Comparison of ENCODE assay signal across 9 mouse cellular contexts in the genomic region with DNA sequence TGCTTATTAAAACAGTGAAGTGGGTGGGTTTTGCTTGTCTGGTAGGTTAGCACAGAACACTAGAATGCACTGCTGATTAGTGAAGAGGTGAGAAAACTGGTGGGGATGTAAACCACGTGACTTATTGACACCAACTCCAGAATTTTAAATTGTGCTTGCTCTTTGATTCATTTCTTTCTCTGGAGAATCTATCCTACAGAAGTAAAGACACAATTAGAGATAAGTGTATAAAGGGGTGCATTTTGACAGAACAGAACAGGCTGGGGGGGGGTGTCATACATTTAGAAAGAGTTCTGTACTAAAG. TPM values are rescaled to one million over a fixed set of nuclear protein-coding genes. Genes with fewer than 3 reads are reported as not detected.
DNase-seq lines count a peak whose midpoint lies in the region; ATAC-seq and TF ChIP-seq lines count a peak whose summit lies in the region.
"Had no signal": no experiment of that assay in that cellular context is flagged by ENCODE, and none has a peak within 500 bp of the region (broad histone marks: within the 10 kb centered on the region; RNA-seq: fewer than 3 reads in every experiment).

No protein-coding gene starts in this region.

- no peak for DNase-seq in kidney, postnatal 4 days
- DNase-seq in hindbrain, embryonic 14.5 days (ENCODE audit: low spot score) = no peak
- no peak for DNase-seq in testis, postnatal 10 days (ENCODE audit: low spot score)
- DNase-seq in right cerebral cortex, postnatal 4 days = no peak
- DNase-seq in kidney, adult 9 months = no peak

- H3K9ac ChIP-seq in kidney, embryonic 15.5 days = peak overlapping the region; percentile 65; the same call in 1 of the 2 replicates
- H3K9ac ChIP-seq in hindbrain, embryonic 14.5 days = peak overlapping the region; percentile 70; the same call in 1 of the 2 replicates
- H3K9ac ChIP-seq in midbrain, embryonic 15.5 days = peak overlapping the region; percentile 52; the same call in 1 of the 2 replicates

- no peaks in the 10 kb centered on the region for H3K27me3 ChIP-seq in kidney, embryonic 15.5 days
- no peaks in the 10 kb centered on the region for H3K27me3 ChIP-seq in hindbrain, embryonic 14.5 days (ENCODE audit: control insufficient read depth, insufficient read depth, low read length)
- no peaks in the 10 kb centered on the region for H3K27me3 ChIP-seq in midbrain, embryonic 15.5 days (replicated peaks)

- peaks cover 18% of the 10 kb centered on the region for H3K4me1 ChIP-seq in kidney, embryonic 15.5 days
- peaks cover 8% of the 10 kb centered on the region; the same call in 1 of the 2 replicates for H3K4me1 ChIP-seq in bone marrow macrophage, adult 2 months (ENCODE audit: control insufficient read depth, insufficient read depth, low read length)
- peaks cover 14% of the 10 kb centered on the region for H3K4me1 ChIP-seq in hindbrain, embryonic 14.5 days (replicated peaks; ENCODE audit: control insufficient read depth, insufficient read depth, low read length)
- H3K4me1 ChIP-seq in midbrain, embryonic 15.5 days = peaks cover 19% of the 10 kb centered on the region

- ATAC-seq in kidney, embryonic 15.5 days (replicated peaks; ENCODE audit: low FRiP score) = no peak
- ATAC-seq in hindbrain, embryonic 14.5 days (ENCODE audit: low FRiP score) = no peak
- no peak for ATAC-seq in midbrain, embryonic 15.5 days (replicated peaks)
- ATAC-seq: activated CD4-positive, CD25-positive, alpha-beta regulatory T cell, adult 4 months had no signal

- WGBS in kidney, embryonic 15.5 days = 26% methylated on average over 1 of the region's 1 CpGs
- WGBS in hindbrain, embryonic 14.5 days = 45% methylated on average over 1 of the region's 1 CpGs
- 40% methylated on average over 1 of the region's 1 CpGs for WGBS in midbrain, embryonic 15.5 days

- H3K4me3 ChIP-seq in kidney, embryonic 15.5 days (replicated peaks) = peak overlapping the region; percentile 86
- peak overlapping the region; percentile 92 for H3K4me3 ChIP-seq in bone marrow macrophage, adult 2 months (ENCODE audit: insufficient read depth, low read length)
- H3K4me3 ChIP-seq in hindbrain, embryonic 14.5 days (replicated peaks; ENCODE audit: low read length) = peak overlapping the region; percentile 70
- peak overlapping the region; percentile 55 for H3K4me3 ChIP-seq in midbrain, embryonic 15.5 days

- peaks cover 9% of the 10 kb centered on the region for H3K36me3 ChIP-seq in kidney, embryonic 15.5 days
- H3K36me3 ChIP-seq in hindbrain, embryonic 14.5 days (replicated peaks; ENCODE audit: control insufficient read depth, insufficient read depth) = peaks cover 16% of the 10 kb centered on the region
- H3K36me3 ChIP-seq in midbrain, embryonic 15.5 days (replicated peaks) = peaks cover 7% of the 10 kb centered on the region; the same call in 1 of the 2 replicates

- H3K27ac ChIP-seq in kidney, embryonic 15.5 days = no peak overlapping the region
- H3K27ac ChIP-seq in bone marrow macrophage, adult 2 months (ENCODE audit: insufficient read depth, low read depth, low read length) = no peak overlapping the region
- no peak overlapping the region for H3K27ac ChIP-seq in hindbrain, embryonic 14.5 days
- no peak overlapping the region for H3K27ac ChIP-seq in midbrain, embryonic 15.5 days

- TF ChIP-seq POLR2A in bone marrow macrophage, adult 2 months (IDR thresholded peaks at IDR 0.05; ENCODE audit: borderline replicate concordance, low read depth, low read length) = no peak

- peak overlapping the region; percentile 79 for H3K4me2 ChIP-seq in kidney, embryonic 15.5 days
- peak overlapping the region; percentile 89 for H3K4me2 ChIP-seq in hindbrain, embryonic 14.5 days (replicated peaks)
- H3K4me2 ChIP-seq in midbrain, embryonic 15.5 days = peak overlapping the region; percentile 58

- TF ChIP-seq CTCF in bone marrow macrophage, adult 2 months (IDR thresholded peaks at IDR 0.05; ENCODE audit: low read depth, low read length) = no peak

- no peaks in the 10 kb centered on the region for H3K9me3 ChIP-seq in kidney, embryonic 15.5 days (replicated peaks)
- no peaks in the 10 kb centered on the region for H3K9me3 ChIP-seq in hindbrain, embryonic 14.5 days (ENCODE audit: control insufficient read depth, low read length)
- H3K9me3 ChIP-seq in midbrain, embryonic 15.5 days = no peaks in the 10 kb centered on the region

RNA-seq across cellular contexts. Expression of a gene that starts 1.2 kb away (rescaled TPM):
- polyA plus RNA-seq in kidney, embryonic 15.5 days (2015; fragmentation: Nextera tagmentation; extraction: Ambion mirVana) = 15.7 and 17.2 TPM in 2 replicates
- polyA plus RNA-seq in bone marrow macrophage, adult 2 months (2012; ENCODE audit: insufficient read depth, insufficient read length, missing spikeins) = 19.6 and 23.3 TPM in 2 replicates
- polyA plus RNA-seq in hindbrain, embryonic 14.5 days (2014; fragmentation: Nextera tagmentation; extraction: Ambion mirVana) = 28.3 and 34.6 TPM in 2 replicates
- polyA plus RNA-seq in midbrain, embryonic 15.5 days (2015; fragmentation: Nextera tagmentation; extraction: Ambion mirVana) = 20.3 and 22.3 TPM in 2 replicates
